Mouse (Mus musculus) colon, adult 2 months (tissue): Measurements from ENCODE around the gene Rps6ka6. TPM values are rescaled to one million over a fixed set of nuclear protein-coding genes. Genes with fewer than 3 reads are reported as not detected.

Experiments used
- polyA plus RNA-seq: library from polyadenylated mRNA; depleted of rRNA; stranded (reverse); fragments of >200 nt; gene quantifications from 2 replicates; pipeline ENCODE4 v1.2.3, GENCODE M21; 2012; rRNA removed

Gene Rps6ka6
- polyA plus RNA-seq = 0.08 and 0.09 TPM in 2 replicates

DNA sequence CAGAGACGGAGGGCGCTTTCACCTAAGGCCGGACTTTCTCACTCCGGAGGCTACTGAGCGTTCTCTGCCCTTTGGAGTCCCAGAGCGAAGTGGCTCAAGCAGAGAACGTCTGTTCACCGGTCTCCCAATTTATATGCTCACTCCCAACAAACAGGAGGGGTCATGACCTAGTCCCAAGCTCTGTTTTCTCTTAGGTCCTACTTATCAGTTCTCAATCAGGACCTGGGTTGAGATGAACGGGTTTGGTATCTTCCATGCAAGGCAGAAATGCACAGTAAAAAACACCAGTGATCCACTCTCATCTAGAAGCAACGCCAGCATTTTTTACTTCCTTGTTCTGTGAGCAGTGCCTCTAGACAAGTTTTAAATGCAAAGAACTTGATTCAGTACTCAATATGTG lies at the start of gene Rps6ka6:
Gene Rps6ka6 (minus strand): TSS at position 101 of the 400 bp plus-strand sequence.

Other genes with a start within 250 kb of the Rps6ka6 start
- gene Hdx, start 159.1 kb upstream of the Rps6ka6 start, polyA plus RNA-seq = 0.02 and 0.05 TPM in 2 replicates